Mouse (Mus musculus) myocyte (in vitro differentiated cells): ENCODE data around the gene Kri1. TPM values are rescaled to one million over a fixed set of nuclear protein-coding genes. Genes with fewer than 3 reads are reported as not detected.
"Not testable (repeated sequence)": the region's sequence is repeated elsewhere in the genome, so short reads cannot be mapped to it uniquely, and the experiment has no call there.

Experiments used
- H3K27me3 ChIP-seq: one replicate; pipeline ENCODE4 v1.6.1; 2011; ENCODE audit not compliant: control insufficient read depth, insufficient read depth, insufficient read length
- H3K36me3 ChIP-seq: one replicate; pipeline ENCODE4 v1.6.1; 2011; ENCODE audit not compliant: control insufficient read depth, insufficient read depth
- H3K4me2 ChIP-seq: one replicate; pipeline ENCODE4 v1.6.1; 2011; ENCODE audit warnings: low read depth, control low read depth
- H3K4me3 ChIP-seq: one replicate; pipeline ENCODE4 v1.5.1; 2011; ENCODE audit warnings: mild to moderate bottlenecking, control low read depth, moderate library complexity
- H3K79me2 ChIP-seq: one replicate; pipeline ENCODE4 v1.6.1; 2011; ENCODE audit not compliant: control insufficient read depth, insufficient read depth
- H3ac ChIP-seq: one replicate; pipeline ENCODE4 v1.6.1; 2011; ENCODE audit not compliant: control insufficient read depth, insufficient read length
- CEBPB ChIP-seq: IDR thresholded peaks from 2 replicates; pipeline ENCODE4 v1.6.1; 2011; ENCODE audit warnings: mild to moderate bottlenecking, moderate library complexity; ENCODE audit not compliant: poor library complexity, insufficient read depth, severe bottlenecking
- E2F4 ChIP-seq: IDR thresholded peaks from one replicate; pipeline ENCODE4 v1.6.1; 2011; ENCODE audit warnings: mild to moderate bottlenecking, control low read depth, moderate library complexity; ENCODE audit not compliant: insufficient read depth
- MAX ChIP-seq: IDR thresholded peaks from one replicate; pipeline ENCODE4 v1.6.1; 2011; ENCODE audit warnings: low read depth, mild to moderate bottlenecking, control low read depth
- MYOD1 ChIP-seq, 3 experiments: IDR thresholded peaks; one replicate each; pipeline ENCODE4 v1.6.1; 2011; ENCODE audit warnings: control low read depth in 2 of 3, low read depth in 2 of 3, mild to moderate bottlenecking in 2 of 3, moderate library complexity in 1 of 3; ENCODE audit not compliant: insufficient read length in 2 of 3, control insufficient read depth in 1 of 3
- MYOG ChIP-seq, 3 experiments: IDR thresholded peaks; one replicate each; pipeline ENCODE4 v1.6.1; 2011; ENCODE audit warnings: control low read depth in 2 of 3, low read depth in 2 of 3, mild to moderate bottlenecking in 2 of 3; ENCODE audit not compliant: insufficient read length in 2 of 3, control insufficient read depth in 1 of 3, insufficient read depth in 1 of 3
- POLR2A ChIP-seq: IDR thresholded peaks from one replicate; pipeline ENCODE4 v1.6.1; 2011; ENCODE audit warnings: low read depth, mild to moderate bottlenecking, control low read depth, moderate library complexity; ENCODE audit not compliant: insufficient read length
- POLR2AphosphoS2 ChIP-seq: IDR thresholded peaks from one replicate; pipeline ENCODE4 v1.6.1; 2011; ENCODE audit warnings: low read depth, control low read depth; ENCODE audit not compliant: insufficient read length
- REST ChIP-seq: IDR thresholded peaks from one replicate; pipeline ENCODE4 v1.6.1; 2011; ENCODE audit warnings: mild to moderate bottlenecking, control low read depth, moderate library complexity; ENCODE audit not compliant: insufficient read depth, insufficient read length
- SRF ChIP-seq: IDR thresholded peaks from one replicate; pipeline ENCODE4 v1.6.1; 2011; ENCODE audit warnings: low read depth; ENCODE audit not compliant: control insufficient read depth, insufficient read length
- TCF12 ChIP-seq: IDR thresholded peaks from one replicate; pipeline ENCODE4 v1.6.1; 2011; ENCODE audit warnings: mild to moderate bottlenecking, control low read depth; ENCODE audit not compliant: poor library complexity, insufficient read depth, severe bottlenecking
- TCF3 ChIP-seq: IDR thresholded peaks from one replicate; pipeline ENCODE4 v1.6.1; 2011; ENCODE audit warnings: low read depth, control low read depth; ENCODE audit not compliant: insufficient read length
- USF1 ChIP-seq: IDR thresholded peaks from one replicate; pipeline ENCODE4 v1.6.1; 2011; ENCODE audit warnings: low read depth, mild to moderate bottlenecking, control low read depth, moderate library complexity
- polyA plus RNA-seq: library from polyadenylated mRNA; unstranded; fragments of >200 nt; fragmentation: generic; extraction: Trizol; gene quantifications from one replicate; pipeline ENCODE4 v1.2.1, GENCODE M21; 2012; ENCODE audit warnings: missing spikeins

The Kri1 gene
- polyA plus RNA-seq, 1 experiment = 31.4 TPM

GRCm38 (mm10) chr9:21273520-21274228 is 14.1 kb downstream of the Kri1 start:
- H3ac ChIP-seq = no peak overlapping the region
- H3K79me2 ChIP-seq = no peaks in the 10 kb centered on the region
- H3K4me3 ChIP-seq = no peak overlapping the region
- no peaks in the 10 kb centered on the region for H3K27me3 ChIP-seq
- H3K4me2 ChIP-seq = no peak overlapping the region
- peak; percentile 33 for TF ChIP-seq POLR2AphosphoS2
- no peak for TF ChIP-seq TCF3
- no peak for TF ChIP-seq REST
- TF ChIP-seq MYOG (IDR thresholded peaks at IDR 0.05; ENCODE audit: control insufficient read depth in 1 of 3, insufficient read depth in 1 of 3, insufficient read length in 2 of 3, low read depth in 2 of 3) = no peak
- no peak for TF ChIP-seq USF1
- H3K36me3 ChIP-seq = peaks cover 27% of the 10 kb centered on the region

DNA sequence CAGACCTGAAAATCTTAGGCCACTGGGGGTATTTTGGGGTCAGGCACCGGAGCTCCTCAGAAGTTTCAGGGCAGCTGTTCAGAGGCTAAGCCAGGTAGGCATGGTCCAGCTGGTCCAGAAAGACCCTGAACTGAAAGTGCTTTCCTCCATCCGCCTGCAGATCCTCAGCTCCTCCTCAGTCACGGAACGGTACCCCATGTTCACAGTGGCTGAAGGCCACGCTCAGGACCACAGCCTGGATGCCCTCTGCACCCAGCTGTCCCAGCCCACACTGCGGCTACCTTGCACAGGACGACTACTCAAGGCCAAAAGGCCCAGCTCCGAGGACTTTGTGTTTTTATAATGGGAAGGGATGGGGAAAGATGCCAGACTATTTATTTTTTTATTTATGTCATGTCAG is 14.7 kb downstream of the Kri1 start:
- no peak overlapping the region for H3K4me2 ChIP-seq
- no peak overlapping the region for H3K4me3 ChIP-seq
- no peaks in the 10 kb centered on the region for H3K79me2 ChIP-seq
- TF ChIP-seq USF1 (no peak), POLR2AphosphoS2 (peak; percentile 88), CEBPB (no peak), SRF (no peak), POLR2A (peak; percentile 30)
- H3K36me3 ChIP-seq = peaks cover 27% of the 10 kb centered on the region
- no peaks in the 10 kb centered on the region for H3K27me3 ChIP-seq
- no peak overlapping the region for H3ac ChIP-seq

DNA sequence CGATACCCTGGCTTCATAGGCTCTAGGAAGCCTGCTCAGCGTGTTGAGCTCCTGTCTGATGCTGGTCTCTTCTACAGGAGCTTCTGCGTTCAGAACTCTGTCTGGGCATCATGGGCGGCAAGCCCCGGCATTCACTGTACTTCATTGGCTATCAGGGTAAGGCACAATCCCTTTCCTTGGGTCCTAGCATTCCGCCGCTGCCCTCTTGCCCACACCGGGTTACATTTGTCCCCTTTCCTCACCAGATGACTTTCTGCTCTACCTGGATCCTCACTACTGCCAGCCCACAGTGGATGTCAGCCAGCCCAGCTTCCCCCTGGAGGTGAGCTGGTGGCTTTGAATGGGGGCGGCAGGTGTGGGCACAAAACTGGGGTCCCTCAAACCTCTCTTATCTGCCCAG is 15.4 kb downstream of the Kri1 start:
- Histone ChIP-seq H3K27me3 (no peaks in the 10 kb centered on the region), H3K4me2 (no peak overlapping the region), H3K4me3 (no peak overlapping the region), H3ac (no peak overlapping the region), H3K36me3 (peaks cover 23% of the 10 kb centered on the region), H3K79me2 (no peaks in the 10 kb centered on the region)
- TF ChIP-seq MYOD1 (IDR thresholded peaks at IDR 0.05; ENCODE audit: control insufficient read depth in 1 of 3, insufficient read length in 2 of 3, low read depth in 2 of 3) (no peak), POLR2AphosphoS2 (peak; percentile 67)

DNA sequence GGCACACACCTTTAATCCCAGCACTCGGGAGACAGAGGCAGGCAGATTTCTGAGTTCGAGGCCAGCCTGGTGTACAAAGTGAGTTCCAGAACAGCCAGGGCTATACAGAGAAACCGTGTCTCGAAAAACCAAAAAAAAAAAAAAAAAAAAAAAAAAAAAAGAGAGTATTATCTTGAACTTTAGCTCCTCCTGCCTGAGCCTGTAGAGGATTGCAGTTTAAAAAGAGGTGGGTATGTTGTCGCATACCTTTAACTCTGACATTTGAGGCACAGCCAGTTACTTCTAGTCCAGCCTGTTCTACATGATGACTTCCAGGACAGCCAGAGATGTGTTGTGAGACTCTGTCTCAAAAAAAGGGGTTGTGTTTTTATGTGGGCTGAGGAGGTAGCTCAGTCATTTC is 18.2 kb downstream of the Kri1 start:
- H3K4me3 ChIP-seq, H3K4me2 ChIP-seq, H3K27me3 ChIP-seq, H3ac ChIP-seq: not testable (repeated sequence)
- peaks cover 10% of the 10 kb centered on the region for H3K36me3 ChIP-seq
- H3K79me2 ChIP-seq = peaks cover 16% of the 10 kb centered on the region

- H3ac ChIP-seq = no peak overlapping the region
- no peak for TF ChIP-seq TCF12
- TF ChIP-seq MAX = no peak
- TF ChIP-seq E2F4 = no peak
- TF ChIP-seq REST = no peak
- no peak for TF ChIP-seq CEBPB
- TF ChIP-seq TCF3 = no peak
- TF ChIP-seq MYOG (IDR thresholded peaks at IDR 0.05; ENCODE audit: control insufficient read depth in 1 of 3, insufficient read depth in 1 of 3, insufficient read length in 2 of 3, low read depth in 2 of 3) = no peak
- TF ChIP-seq POLR2AphosphoS2 = no peak
- TF ChIP-seq POLR2A = no peak
- TF ChIP-seq USF1 = no peak
- no peak for TF ChIP-seq SRF
- no peak for TF ChIP-seq MYOD1 (IDR thresholded peaks at IDR 0.05; ENCODE audit: control insufficient read depth in 1 of 3, insufficient read length in 2 of 3, low read depth in 2 of 3)
- H3K4me3 ChIP-seq = no peak overlapping the region
- no peak overlapping the region for H3K4me2 ChIP-seq
- H3K27me3 ChIP-seq = no peaks in the 10 kb centered on the region
- H3K36me3 ChIP-seq = peaks cover 4% of the 10 kb centered on the region
- peaks cover 16% of the 10 kb centered on the region for H3K79me2 ChIP-seq
Observed at GRCm38 (mm10) chr9:21268305-21268704, 19.5 kb downstream of the Kri1 start.

DNA sequence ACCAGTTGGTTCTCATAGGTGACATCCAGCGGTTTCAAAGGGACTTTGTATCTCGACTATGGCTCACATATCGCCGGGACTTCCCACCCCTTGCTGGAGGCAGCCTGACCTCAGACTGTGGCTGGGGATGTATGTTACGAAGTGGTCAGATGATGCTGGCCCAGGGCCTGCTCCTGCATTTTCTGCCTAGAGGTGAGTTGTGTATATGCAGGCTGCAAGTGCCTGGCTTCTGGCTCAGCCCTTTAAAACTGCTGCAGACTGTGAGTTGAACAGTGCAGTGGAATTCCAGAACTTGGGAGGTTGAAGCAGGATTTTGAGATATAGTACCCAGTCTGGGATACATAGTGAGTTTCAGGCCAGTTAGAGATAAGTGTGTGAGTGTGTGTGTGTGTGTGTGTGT is 20.9 kb downstream of the Kri1 start:
- Histone ChIP-seq H3ac (no peak overlapping the region), H3K36me3 (peaks cover under 1% of the 10 kb centered on the region), H3K4me3 (peak overlapping the region; percentile 66), H3K79me2 (peaks cover 16% of the 10 kb centered on the region), H3K27me3 (no peaks in the 10 kb centered on the region), H3K4me2 (peak overlapping the region; percentile 86)
- no peak for TF ChIP-seq MYOD1 (IDR thresholded peaks at IDR 0.05; ENCODE audit: control insufficient read depth in 1 of 3, insufficient read length in 2 of 3, low read depth in 2 of 3)
- no peak for TF ChIP-seq SRF
- TF ChIP-seq TCF3 = no peak
- TF ChIP-seq TCF12 = no peak
- no peak for TF ChIP-seq REST
- no peak for TF ChIP-seq CEBPB
- no peak for TF ChIP-seq MYOG (IDR thresholded peaks at IDR 0.05; ENCODE audit: control insufficient read depth in 1 of 3, insufficient read depth in 1 of 3, insufficient read length in 2 of 3, low read depth in 2 of 3)
- TF ChIP-seq USF1 = no peak
- TF ChIP-seq POLR2A = no peak
- TF ChIP-seq E2F4 = no peak
- TF ChIP-seq MAX = no peak
- TF ChIP-seq POLR2AphosphoS2 = no peak
